Mouse (Mus musculus) heart, postnatal 4 days (tissue): ENCODE data around the gene Zfp488. TPM values are rescaled to one million over a fixed set of nuclear protein-coding genes. Genes with fewer than 3 reads are reported as not detected.

Source experiments
- DNase-seq: peaks from one replicate; pipeline ENCODE4 v3.0.0; 2021
- total RNA-seq, 2 experiments: library from RNA; stranded (reverse); gene quantifications; 2 replicates each; pipeline ENCODE4 v1.2.3; 2021

Gene Zfp488
- total RNA-seq, 2 experiments from 2014 or later = not detected

GRCm38 (mm10) chr14:33942222-33942621 lies 36.3 kb downstream of the Zfp488 start:
- DNase-seq = no peak

- no peak for DNase-seq
Observed at GRCm38 (mm10) chr14:33940739-33941138, 37.8 kb downstream of the Zfp488 start, which contains the start of gene Gdf2. Gdf2 (plus strand) TSS chr14:33941039.

DNA sequence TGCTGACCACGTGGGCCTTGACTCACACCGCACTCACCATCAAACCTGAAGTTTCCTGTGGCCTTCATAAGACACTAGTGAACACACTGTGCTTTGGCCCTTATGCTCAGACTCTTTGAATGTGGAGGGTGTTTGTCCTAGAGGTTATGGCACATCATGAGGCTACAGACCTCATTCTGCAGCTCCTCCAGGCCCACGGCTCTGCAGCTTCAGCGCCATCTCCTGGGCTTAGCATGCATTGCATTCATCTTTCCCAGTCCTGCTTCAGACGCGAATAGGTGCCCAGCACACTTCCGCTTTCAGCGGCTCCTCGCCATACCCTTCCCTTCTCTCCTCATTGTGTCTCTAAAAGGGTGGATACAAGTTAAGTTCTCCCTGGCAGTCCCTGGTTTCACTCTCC lies 39.4 kb downstream of the Zfp488 start:
- peak; percentile 84 for DNase-seq

- peak; percentile 72 for DNase-seq
Observed at GRCm38 (mm10) chr14:33933778-33934317, 44.7 kb downstream of the Zfp488 start.

- peak; percentile 81 for DNase-seq
Observed at GRCm38 (mm10) chr14:33932935-33933703, 45.4 kb downstream of the Zfp488 start.

DNA sequence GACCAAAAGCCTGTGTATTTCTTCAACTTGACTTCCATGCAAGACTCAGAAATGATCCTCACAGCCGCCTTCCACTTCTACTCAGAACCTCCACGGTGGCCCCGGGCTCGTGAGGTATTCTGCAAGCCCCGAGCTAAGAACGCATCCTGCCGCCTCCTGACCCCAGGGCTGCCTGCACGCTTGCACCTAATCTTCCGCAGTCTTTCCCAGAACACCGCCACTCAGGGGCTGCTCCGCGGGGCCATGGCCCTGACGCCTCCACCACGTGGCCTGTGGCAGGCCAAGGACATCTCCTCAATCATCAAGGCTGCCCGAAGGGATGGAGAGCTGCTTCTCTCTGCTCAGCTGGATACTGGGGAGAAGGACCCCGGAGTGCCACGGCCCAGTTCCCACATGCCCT lies 46.7 kb downstream of the Zfp488 start:
- no peak for DNase-seq

DNA sequence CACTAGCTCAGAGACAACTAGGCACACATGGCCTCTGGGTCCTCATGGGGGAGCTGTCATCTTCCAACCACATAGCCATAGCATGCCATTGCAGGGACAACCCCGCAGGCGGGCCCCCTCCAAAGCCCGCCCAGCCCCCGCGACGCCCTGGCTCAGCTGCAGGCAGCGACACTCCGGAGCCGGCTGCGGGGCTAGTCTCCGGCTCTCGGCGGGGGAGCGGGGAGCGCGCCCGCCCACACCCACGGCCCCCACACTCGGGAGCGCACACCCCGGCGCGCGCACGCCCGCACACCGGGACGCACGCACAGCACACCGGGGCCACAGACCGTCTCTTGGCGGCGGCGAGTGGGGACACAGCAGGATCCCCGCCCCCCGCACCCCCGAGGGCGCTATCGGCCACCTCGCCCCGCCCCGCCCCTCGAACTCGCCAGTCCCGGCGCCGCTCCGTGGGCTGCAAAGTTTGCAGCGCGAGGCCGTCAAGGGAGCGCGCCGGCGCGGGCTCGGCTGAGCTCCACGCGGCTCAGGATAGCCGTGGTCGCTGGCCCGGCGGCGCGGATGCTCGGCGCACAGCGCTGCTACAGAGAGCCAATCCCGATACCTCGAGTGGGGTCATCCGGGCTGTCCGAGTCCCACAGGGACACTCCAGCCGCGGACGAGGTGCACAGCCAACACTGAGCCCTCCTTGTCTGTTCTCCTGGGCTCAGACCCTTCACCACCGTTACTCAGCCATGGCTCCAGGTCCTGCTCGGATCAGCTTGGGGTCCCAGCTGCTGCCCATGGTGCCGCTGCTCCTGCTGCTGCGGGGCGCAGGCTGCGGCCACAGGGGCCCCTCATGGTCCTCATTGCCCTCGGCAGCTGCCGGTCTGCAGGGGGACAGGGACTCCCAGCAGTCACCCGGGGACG lies 55.1 kb downstream of the Zfp488 start, which contains the start of gene Gdf10:
Gdf10 (plus strand) TSS at position 420 of the 903 bp plus-strand sequence.
- peak; percentile 49 for DNase-seq

DNA sequence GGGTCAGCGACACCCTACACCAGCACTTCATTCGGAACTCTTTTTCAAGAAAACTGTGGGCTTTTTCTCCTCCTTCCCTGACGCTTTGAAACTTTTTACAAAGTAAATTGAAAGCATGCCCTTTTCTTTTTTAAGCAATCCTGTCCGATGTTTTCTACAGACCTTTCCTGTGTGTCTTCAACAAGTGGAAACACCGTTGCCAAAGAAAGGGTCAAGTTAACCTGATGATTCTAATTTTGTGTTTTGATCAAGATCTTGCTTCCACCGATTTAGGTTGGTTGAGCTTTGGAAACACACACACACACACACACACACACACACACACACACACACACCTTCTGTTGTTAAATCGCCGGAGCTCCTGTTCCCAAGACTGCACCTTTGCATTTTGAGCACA lies 55.8 kb downstream of the Zfp488 start:
- no peak for DNase-seq

GRCm38 (mm10) chr14:33920727-33921559 lies 57.6 kb downstream of the Zfp488 start:
- no peak for DNase-seq

Other genes with a start within 250 kb of the Zfp488 start
- 1 to 10 TPM; 1.7 to 1.9 TPM for gene Gdf10, start 55.2 kb downstream of the Zfp488 start, total RNA-seq
- gene Gdf2, start 37.7 kb downstream of the Zfp488 start, total RNA-seq = under 1 TPM; 0.17 to 0.32 TPM
- gene Rbp3, start 24.8 kb downstream of the Zfp488 start, total RNA-seq = not detected
- not detected for gene Gm30083, start 36.4 kb upstream of the Zfp488 start, total RNA-seq
- under 1 TPM in 1 of 2 experiments, not detected in 1; 0.14 TPM for gene Gm5460, start 38.0 kb upstream of the Zfp488 start, total RNA-seq
- gene Antxrl, start 73.9 kb upstream of the Zfp488 start, total RNA-seq = not detected
- gene Anxa8, start 107.2 kb upstream of the Zfp488 start, total RNA-seq = 1 to 10 TPM; 2.1 to 3.3 TPM
- gene A630023A22Rik, start 124.0 kb upstream of the Zfp488 start, total RNA-seq = not detected
- gene Npy4r, start 173.7 kb upstream of the Zfp488 start, total RNA-seq = not detected
- gene Gprin2, start 222.9 kb upstream of the Zfp488 start, total RNA-seq = under 1 TPM; 0.25 to 0.29 TPM
- 1 to 10 TPM; 1.1 to 1.2 TPM for gene Syt15, start 240.8 kb upstream of the Zfp488 start, total RNA-seq